Mouse (Mus musculus) stomach, adult 2 months (tissue): ENCODE results near the gene Tmem29. TPM values are rescaled to one million over a fixed set of nuclear protein-coding genes. Genes with fewer than 3 reads are reported as not detected.

Source experiments
- polyA plus RNA-seq: library from polyadenylated mRNA; depleted of rRNA; stranded (reverse); fragments of >200 nt; gene quantifications from 2 replicates; pipeline ENCODE4 v1.2.3, GENCODE M21; 2012; rRNA removed

Tmem29 gene
- polyA plus RNA-seq: 0.15 and 0.19 TPM in 2 replicates

DNA sequence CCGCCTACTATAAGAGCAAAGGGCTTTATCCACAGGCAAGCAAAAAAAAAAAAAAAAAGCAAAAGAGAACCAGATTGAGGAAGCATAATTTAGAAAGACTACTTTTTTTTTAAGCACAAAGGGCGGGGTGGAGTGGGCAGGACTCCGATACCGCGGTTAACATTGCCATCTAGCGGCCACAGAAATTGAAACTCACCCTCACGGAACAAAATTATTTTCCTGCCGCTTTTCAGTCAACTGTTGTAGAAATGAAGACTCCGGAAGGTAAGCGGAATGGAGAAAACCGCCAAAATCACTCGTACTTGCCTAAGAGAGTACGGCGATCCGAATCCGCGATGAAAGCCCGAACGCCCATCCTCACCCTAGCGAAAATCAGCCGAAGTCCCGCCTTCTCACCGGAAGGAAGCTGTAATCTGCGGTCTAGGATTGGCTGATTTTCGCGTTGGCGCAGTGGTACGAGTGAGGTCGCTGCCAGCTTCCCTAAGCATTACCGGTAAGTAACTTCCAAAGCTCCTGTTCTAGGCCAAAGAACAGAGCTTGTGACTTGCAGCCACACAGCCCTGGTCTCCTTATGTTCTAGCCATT, at the start of gene Tmem29:
Gene Tmem29, minus strand, starts transcription at position 389 of the 585 bp plus-strand sequence.

Other genes with a start within 250 kb of the Tmem29 start
- 0.50 and 0.76 TPM in 2 replicates for gene Alas2, start 88.2 kb upstream of the Tmem29 start, polyA plus RNA-seq
- gene Pfkfb1, start 129.1 kb upstream of the Tmem29 start, polyA plus RNA-seq: 0.62 and 0.95 TPM in 2 replicates
- gene Apex2, start 130.7 kb upstream of the Tmem29 start, polyA plus RNA-seq: 1.7 and 3.4 TPM in 2 replicates
- 0.50 and 0.59 TPM in 2 replicates for gene Tro, start 198.4 kb upstream of the Tmem29 start, polyA plus RNA-seq